Mouse (Mus musculus) kidney, embryonic 16.5 days (tissue): ENCODE data around the gene Adgrb2. TPM values are rescaled to one million over a fixed set of nuclear protein-coding genes. Genes with fewer than 3 reads are reported as not detected.

ENCODE experiments used
- polyA plus RNA-seq: library from polyadenylated mRNA; unstranded; fragments of >200 nt; fragmentation: Nextera tagmentation; extraction: Ambion mirVana; gene quantifications from 2 replicates; pipeline ENCODE4 v1.2.1, GENCODE M21; 2015

The Adgrb2 gene
- polyA plus RNA-seq, 1 experiment from 2014 or later = 1.7 TPM

Other genes starting within 250 kb of the Adgrb2 start
- gene Khdrbs1, start 242.6 kb upstream of the Adgrb2 start, polyA plus RNA-seq = 92.1 and 105 TPM in 2 replicates
- gene Ptp4a2, start 173.7 kb upstream of the Adgrb2 start, polyA plus RNA-seq = 272 and 298 TPM in 2 replicates
- gene Spocd1, start 55.6 kb upstream of the Adgrb2 start, polyA plus RNA-seq = 0.32 TPM in 1 of 2 replicates, not detected in the other
- 41.2 and 48.8 TPM in 2 replicates for gene Col16a1, start 63.0 kb downstream of the Adgrb2 start, polyA plus RNA-seq
- 85.5 and 90.9 TPM in 2 replicates for gene Pef1, start 117.7 kb downstream of the Adgrb2 start, polyA plus RNA-seq
- gene Hcrtr1, start 154.5 kb downstream of the Adgrb2 start, polyA plus RNA-seq = 0.19 and 0.31 TPM in 2 replicates
- 71.2 and 93.4 TPM in 2 replicates for gene Tinagl1, start 190.3 kb downstream of the Adgrb2 start, polyA plus RNA-seq
- 1.2 and 2.6 TPM in 2 replicates for gene Gm853, start 237.5 kb downstream of the Adgrb2 start, polyA plus RNA-seq